Mouse (Mus musculus): ENCODE data around the gene Ntn4.

DNA sequence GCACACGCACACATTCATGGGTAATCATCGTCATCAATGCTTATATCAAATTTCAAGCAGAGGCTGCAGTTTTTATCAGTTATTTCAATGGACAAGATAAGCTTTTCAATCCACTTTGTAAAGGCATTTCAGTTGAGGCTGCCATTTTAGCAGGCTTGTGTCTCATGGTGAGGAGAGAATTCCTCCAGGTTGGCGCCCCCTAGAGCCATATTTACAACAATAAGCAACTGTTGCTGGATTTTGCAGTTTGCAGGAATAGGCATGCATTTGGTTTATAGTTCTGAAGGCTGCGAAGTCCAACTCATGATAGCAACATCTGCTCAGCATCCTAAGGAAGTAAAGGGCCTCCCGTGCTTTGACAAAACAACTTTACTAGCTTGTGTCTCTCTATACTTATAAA is 8.6 kb downstream of the Ntn4 start:
- TF ChIP-seq CTCF (IDR thresholded peaks at IDR 0.05; ENCODE audit: low read depth, low read length) (no peak), GATA2 (IDR thresholded peaks at IDR 0.05; ENCODE audit: borderline replicate concordance, low read depth, low read length) (no peak), GATA1 (IDR thresholded peaks at IDR 0.05; ENCODE audit: borderline replicate concordance, low read length) (no peak), TAL1 (conservative IDR thresholded peaks at IDR 0.05; ENCODE audit: low read depth, low read length) (no peak), POLR2AphosphoS5 (IDR thresholded peaks at IDR 0.05; ENCODE audit: insufficient replicate concordance, low read depth, low read length) (no peak)
